Mouse (Mus musculus): Measurements from ENCODE around the gene Rbbp4.
"Not testable (repeated sequence)": the region's sequence is repeated elsewhere in the genome, so short reads cannot be mapped to it uniquely, and the experiment has no call there.

Gene Rbbp4

GRCm38 (mm10) chr4:129335216-129336074 lies at the start of gene Rbbp4, which contains the start of gene Zbtb8os:
Rbbp4 (minus strand) TSS chr4:129335370.
Zbtb8os (plus strand) TSS chr4:129335695.
- DNase-seq = peak; percentile 98

- no peak for DNase-seq
Observed at GRCm38 (mm10) chr4:129384440-129384839, 49.3 kb upstream of the Rbbp4 start.

DNA sequence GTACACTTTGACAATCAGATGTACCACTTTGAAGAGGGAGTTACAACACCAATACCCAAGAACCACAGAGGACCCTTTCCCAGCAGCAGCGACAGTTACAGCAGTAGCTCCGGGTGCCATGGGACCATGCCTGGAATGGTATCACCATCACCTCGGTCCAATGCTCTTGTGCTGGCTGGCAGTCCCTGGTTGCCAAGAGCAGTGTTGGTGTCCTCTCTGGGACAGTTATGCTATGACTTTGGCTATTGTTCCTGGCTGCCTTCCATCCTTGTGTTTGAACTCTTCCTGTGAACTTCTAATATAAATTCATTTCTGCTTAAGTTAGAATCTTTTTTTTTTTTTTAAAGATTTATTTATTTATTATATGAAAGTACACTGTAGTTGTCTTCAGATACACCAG lies 48.4 kb upstream of the Rbbp4 start:
- no peak for DNase-seq

- DNase-seq = no peak
Observed at GRCm38 (mm10) chr4:129382488-129382887, 47.3 kb upstream of the Rbbp4 start.

DNA sequence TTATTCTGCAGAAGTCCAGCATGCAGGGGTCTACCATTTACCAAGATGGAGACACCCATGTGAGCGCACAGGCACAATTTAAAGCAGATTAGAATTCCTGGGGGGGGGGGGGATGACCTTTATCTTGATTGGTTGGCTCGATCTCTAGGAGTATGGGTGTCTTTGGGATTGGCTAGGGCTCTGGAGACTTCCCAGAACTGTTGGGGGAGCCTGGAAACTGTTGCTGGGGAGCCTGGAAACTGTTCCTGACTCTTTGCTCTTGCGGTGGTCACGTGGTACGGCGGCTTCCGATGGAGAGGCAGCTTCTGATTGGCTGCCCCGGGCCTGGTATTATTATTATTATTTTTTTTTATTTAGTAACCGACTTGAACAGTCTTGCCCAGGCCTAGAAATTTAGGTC lies 46.9 kb upstream of the Rbbp4 start:
- DNase-seq = no peak

- DNase-seq = no peak
Observed at GRCm38 (mm10) chr4:129381148-129381547, 46.0 kb upstream of the Rbbp4 start.

GRCm38 (mm10) chr4:129379805-129380204 lies 44.6 kb upstream of the Rbbp4 start:
- no peak for DNase-seq

DNA sequence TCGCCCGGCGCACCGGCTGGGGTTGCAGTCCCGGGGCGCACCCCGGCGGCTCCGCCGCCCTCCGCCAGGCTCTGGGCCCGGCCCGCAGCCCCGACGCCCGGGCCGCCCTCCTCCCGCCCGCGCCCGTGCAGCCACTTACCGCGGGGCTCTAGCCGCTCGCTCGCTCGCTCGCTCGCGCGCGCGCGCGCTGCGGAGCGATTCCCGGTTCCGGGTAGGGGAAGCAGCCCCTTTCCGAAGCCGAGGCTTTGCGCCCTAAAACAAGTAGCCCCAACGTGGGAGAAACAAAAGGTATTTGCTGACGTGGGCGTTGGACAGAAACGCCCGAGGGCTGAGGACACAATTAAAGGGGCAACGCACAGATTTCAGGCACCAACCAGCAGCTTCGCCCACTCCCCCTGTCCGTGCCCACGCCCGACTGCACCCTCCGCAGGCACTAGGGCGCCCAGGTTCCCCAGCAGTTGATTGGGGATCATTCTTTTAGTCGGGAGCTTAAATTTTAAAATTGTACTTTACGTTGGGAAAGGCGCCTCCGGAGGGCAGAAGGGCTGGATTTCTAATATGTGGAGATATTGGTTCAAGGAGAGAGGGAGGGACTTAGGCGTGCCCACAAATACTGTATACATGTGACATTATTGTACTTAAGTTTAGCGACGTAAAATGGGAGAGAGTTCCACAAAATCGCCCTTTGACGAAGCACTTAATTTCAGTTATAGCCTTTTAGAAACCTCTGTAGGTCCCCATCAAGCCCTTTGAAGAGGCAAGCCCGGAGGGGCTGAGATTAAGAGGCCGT lies 42.6 kb upstream of the Rbbp4 start, which contains the start of gene Zbtb8a:
TSS of gene Zbtb8a (minus strand) at position 516 of the 790 bp plus-strand sequence.
- peak; percentile 49 for DNase-seq

DNA sequence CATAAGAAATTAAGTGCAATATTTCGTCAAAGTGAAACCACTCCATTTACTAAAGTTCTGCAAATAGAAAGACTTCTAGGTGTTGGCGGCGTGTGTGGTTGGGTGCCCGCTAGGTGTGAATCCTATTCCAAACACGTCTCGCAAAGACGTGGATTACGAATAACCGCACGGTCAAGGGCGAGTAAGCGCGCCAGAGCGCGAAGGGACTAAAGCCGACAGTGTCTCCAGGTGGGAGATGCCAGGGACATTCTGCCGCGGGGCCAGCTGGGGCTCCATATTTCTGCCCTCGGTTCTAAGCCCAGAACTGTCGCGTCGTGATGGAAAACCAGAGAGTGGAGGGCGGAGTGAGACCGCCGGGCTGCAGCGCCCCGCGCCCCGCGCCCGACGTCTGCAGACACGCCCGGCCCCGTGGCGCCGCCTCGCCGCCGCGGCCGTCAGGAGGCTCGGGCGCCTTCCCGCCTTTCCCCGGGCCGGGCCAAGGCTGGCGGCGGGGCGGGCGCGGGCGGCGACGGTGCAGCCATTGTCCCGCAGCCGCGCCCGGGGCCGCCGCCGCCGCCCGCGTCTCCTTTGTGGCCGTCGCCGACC lies 41.9 kb upstream of the Rbbp4 start:
- peak; percentile 54 for DNase-seq

DNA sequence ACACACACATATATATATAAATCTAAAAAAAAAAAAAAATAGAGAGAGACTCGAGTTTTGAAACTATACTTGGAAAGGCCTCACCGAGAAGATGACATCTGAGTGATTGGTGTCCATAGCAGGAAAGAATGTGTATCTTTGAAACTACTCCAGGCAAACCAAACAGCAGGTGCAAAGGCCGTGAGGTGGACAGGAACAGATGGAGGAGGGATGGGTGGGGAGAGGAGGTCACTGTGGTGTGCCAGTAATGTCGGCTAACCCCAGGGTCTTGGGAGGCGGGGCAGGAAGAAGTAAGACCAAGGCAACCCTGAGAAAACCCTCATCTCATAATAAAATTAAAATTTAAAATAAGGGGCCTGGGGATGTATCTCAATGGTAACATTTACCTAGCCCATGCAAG lies 40.7 kb upstream of the Rbbp4 start:
- peak; percentile 37 for DNase-seq

DNA sequence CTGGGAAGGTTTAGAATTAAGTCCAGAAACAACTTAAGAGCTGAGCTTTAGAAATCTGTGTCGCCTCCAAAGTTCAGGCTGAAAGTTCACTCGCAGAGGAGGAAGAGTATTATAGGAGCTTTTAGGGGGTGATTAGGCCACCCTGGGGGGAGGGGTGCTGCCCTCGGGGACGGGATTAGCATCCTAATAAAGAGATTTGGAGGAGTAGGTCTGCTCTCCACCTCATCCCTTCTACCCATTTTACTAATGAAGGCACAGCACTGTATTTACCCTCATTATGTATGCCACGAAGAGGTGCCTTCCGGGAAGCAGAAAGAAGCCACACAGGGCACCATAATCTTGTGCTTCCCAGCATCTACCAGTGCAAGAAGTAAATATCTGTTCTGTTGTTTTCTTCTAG lies 39.8 kb upstream of the Rbbp4 start:
- DNase-seq = no peak

DNA sequence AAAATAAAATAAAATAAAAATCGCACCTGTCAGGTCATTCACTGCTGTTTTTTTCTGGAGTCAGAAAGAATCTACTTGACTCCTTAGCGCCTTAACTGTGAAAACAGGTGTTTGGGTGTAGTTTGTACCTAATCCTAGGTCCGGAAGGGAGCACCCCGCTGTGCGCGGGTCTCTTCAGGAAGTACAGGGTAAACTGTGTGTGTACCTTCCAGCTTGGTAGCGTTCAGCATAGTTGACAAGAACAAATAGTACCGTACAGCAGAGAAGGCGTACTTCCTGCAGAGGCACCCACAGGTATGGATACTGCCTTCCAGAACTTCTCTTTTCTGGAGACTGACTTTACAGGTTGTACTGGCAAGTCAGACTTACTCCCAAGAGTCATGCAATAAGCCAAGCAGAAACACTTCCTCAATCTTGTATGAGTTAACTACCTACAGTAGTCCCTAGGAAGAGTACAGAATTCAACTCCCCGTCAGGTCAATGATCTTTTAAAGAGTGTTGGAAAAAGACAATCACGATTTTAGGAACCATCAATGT lies 39.1 kb upstream of the Rbbp4 start:
- no peak for DNase-seq

DNA sequence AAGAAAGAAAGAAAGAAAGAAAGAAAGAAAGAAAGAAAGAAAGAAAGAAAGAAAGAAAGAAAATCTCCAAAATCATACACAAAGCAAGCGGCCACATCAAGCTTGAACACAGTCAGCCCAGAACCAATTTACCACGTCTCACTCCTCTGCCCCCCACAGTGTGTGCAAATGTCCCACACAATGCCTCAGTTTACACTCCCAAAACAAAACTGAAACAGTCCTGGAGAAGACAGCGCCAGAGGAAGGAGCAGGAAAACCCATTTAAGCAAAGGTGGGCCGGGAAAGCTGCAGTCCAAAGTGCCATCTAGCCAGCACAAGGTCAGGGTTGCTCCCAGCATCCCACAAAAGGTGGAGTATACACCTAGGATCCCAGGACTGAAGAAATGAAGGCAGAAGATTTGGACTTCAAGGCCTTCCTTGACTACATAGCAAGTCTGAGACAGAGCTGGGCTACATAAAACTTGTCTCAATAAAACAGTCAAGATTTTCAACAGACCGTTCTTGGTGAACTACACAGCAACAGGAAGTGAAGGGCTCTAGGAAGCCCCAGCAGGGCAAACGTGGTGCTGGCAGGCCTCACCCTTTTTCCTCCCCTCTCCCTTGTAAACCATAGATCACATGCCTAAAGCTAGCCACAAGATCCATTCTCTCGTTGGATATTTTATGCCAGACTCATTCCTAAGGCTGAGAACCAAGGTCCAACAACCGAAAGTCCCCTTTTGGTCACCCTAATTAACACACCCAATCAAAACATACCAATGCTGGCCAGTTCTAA lies 38.2 kb upstream of the Rbbp4 start:
- DNase-seq = no peak

DNA sequence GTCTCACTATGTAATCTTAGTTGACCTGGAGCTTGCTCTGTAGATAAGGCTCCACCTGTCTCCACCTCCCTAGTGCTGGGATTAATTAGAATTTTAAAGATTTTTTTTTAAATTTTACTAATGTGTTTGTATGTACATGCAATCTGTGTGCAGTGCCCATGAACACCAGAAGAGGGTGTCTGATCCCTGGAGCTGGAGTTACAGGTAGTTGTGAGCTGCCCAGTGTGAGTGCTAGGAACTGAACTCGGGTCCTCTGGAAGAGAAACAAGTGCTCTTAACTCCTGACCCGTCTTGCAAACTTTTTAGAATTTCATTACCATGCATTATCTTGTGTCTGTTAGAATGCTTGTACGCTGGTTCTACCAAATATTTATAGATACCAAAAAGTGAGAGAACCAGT lies 36.2 kb upstream of the Rbbp4 start:
- DNase-seq = no peak

- DNase-seq = no peak
Observed at GRCm38 (mm10) chr4:129365224-129365623, 30.1 kb upstream of the Rbbp4 start.

DNA sequence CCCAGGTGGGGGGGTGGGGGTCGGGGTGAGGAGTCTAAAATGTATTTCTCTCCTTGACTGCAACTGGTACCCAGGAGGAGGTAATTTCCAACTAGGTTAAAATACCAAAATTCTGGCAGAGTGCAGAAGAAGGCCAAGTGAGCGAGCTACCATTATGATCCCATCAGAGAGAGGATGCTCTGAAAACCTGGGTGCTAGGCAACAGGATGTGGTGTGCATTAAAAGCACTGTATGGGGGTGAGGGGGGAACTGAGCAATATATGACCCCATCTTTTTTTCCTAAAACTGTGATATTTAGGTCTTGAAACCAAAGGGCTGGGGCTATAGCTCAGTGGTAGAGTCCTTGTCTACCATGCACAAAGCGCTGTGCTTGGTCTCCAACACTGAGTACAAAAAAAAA lies 29.2 kb upstream of the Rbbp4 start:
- no peak for DNase-seq

GRCm38 (mm10) chr4:129363463-129363862 lies 28.3 kb upstream of the Rbbp4 start:
- no peak for DNase-seq

GRCm38 (mm10) chr4:129362771-129363170 lies 27.6 kb upstream of the Rbbp4 start:
- no peak for DNase-seq

DNA sequence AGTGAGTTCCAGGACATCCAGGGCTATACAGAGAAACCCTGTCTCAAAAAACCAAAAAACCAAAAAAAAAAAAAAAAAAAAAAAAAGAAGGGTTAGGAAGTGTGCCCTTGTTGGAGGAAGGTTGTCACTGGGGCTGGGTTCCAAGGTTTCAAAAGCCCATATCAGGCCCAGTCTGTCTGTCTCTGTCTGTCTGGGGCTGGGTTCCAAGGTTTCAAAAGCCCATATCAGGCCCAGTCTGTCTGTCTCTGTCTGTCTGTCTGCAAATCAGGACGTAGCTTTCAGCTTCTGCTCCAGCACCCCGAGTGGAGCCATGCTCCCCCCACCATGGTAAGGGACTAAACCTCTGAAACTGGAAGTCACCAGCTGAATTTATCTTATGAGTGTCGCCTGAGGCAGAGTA lies 27.1 kb upstream of the Rbbp4 start:
- DNase-seq = not testable (repeated sequence)

- no peak for DNase-seq
Observed at GRCm38 (mm10) chr4:129357613-129358163, 22.5 kb upstream of the Rbbp4 start.

- DNase-seq = no peak
Observed at GRCm38 (mm10) chr4:129354236-129354635, 19.1 kb upstream of the Rbbp4 start.

DNA sequence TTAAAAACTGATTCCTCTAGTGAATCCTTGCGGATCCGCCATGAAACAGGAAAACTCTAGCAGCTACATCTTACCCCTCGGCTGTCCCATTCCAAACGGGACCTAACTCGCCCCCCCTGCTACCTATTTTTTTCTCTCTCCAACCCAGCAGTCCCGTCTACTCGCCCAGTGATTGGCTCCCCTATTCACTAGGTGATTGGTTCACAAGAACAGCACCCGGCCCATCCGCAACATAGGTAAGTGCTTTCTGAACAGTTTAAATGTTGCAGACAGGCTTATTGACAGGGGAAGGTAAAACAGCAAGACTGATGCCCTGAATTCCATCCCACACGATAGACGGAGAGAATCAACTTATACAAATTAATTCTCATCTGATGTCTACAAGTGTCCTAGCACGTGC lies 18.0 kb upstream of the Rbbp4 start:
- no peak for DNase-seq

Data from cerebellum, adult 9-10 months (tissue).